Mouse (Mus musculus): Measurements from ENCODE around the gene Rpl36-ps4.

DNA sequence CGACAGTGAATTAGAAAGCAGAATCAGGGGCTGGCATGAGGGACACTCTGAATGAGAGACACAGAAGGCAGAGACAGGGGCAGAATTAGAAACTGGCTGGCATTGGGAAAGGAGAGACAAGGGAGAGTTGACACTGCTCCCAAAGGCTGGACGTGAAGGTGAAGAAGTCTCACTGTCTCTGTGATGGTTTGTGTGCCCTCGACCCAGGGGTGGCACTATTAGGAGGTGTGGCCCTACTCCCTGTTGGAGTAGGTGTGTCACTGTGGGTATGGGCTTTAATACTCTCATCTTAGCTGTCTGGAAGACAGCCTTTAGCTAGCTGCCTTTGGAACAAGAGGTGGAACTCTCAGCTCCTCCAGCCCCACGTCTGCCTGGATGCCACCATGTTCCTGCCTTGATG is 46.8 kb upstream of the Rpl36-ps4 start:
- TF ChIP-seq POLR2A (IDR thresholded peaks at IDR 0.05; ENCODE audit: insufficient read depth, low read depth, low read length): no peak
- TF ChIP-seq CTCF (IDR thresholded peaks at IDR 0.05; ENCODE audit: insufficient read depth, low read depth, low read length): no peak
